Mouse (Mus musculus) bone marrow macrophage, adult 2 months (primary cell): ENCODE data around the gene Vsig10l. TPM values are rescaled to one million over a fixed set of nuclear protein-coding genes. Genes with fewer than 3 reads are reported as not detected.
A peak's percentile ranks its signal among the peaks of the same experiment; 100 is the strongest.

Source experiments
- H3K27ac ChIP-seq: 2 replicates; pipeline ENCODE4 v1.5.1; 2012; ENCODE audit warnings: low read depth, low read length; ENCODE audit not compliant: insufficient read depth
- H3K4me1 ChIP-seq: 2 replicates; pipeline ENCODE4 v1.6.1; 2012; ENCODE audit warnings: low read length; ENCODE audit not compliant: control insufficient read depth, insufficient read depth
- H3K4me3 ChIP-seq: 2 replicates; pipeline ENCODE4 v1.5.1; 2012; ENCODE audit warnings: mild to moderate bottlenecking, low read length, moderate library complexity; ENCODE audit not compliant: insufficient read depth
- CTCF ChIP-seq: IDR thresholded peaks from 2 replicates; pipeline ENCODE4 v1.5.1; 2012; ENCODE audit warnings: low read depth, mild to moderate bottlenecking, low read length, moderate library complexity
- POLR2A ChIP-seq: IDR thresholded peaks from 2 replicates; pipeline ENCODE4 v1.6.1; 2012; ENCODE audit warnings: mild to moderate bottlenecking, low read depth, low read length, borderline replicate concordance
- polyA plus RNA-seq: library from polyadenylated mRNA; stranded (reverse); fragments of >200 nt; gene quantifications from 2 replicates; pipeline ENCODE4 v1.2.4, GENCODE M21; 2012; ENCODE audit not compliant: missing spikeins, insufficient read depth, insufficient read length

The Vsig10l gene
- polyA plus RNA-seq, 1 experiment: 4.9 TPM

DNA sequence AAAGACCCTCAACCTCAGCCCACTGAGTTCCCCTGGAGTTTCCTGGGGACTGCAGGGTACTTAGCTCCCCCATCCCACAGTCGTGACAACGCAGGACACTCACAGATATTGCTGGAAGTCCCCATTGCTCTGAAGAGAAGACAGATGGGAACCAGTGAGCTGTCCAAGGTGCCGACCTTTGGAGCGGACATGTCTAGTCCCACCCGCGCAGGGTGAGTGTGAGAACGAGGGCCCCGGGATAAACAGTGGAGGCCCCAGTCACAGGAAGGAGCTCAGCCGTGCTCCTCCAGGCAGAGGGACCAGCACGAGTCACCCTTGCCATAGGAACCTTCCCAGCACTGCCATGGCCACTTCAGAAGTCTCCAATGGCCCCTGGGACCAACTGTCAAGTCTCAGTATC is 20.3 kb downstream of the Vsig10l start:
- H3K27ac ChIP-seq: no peak overlapping the region
- peaks cover 28% of the 10 kb centered on the region for H3K4me1 ChIP-seq
- H3K4me3 ChIP-seq: no peak overlapping the region
- no peak for TF ChIP-seq POLR2A
- no peak for TF ChIP-seq CTCF

DNA sequence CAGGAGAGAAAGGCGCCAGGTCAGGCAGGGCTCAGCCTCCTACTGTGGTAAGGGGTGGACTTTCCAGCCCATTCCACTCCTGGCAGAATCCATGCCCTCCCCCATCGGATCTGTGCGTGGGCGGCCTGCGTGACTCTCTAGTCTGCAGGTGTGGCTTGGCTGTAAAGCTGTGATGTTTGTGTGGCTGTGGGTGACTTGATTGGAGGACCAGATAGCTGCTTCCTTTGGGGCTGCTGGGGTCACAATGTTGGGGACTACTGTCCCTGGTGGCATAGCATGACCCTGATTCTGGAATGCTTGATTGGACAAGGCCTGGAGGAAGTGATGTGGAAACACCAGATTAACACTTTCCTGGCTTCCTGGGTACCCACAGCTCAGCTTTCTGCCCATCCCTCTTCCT is 25.7 kb downstream of the Vsig10l start:
- no peak overlapping the region for H3K27ac ChIP-seq
- H3K4me1 ChIP-seq: no peaks in the 10 kb centered on the region
- H3K4me3 ChIP-seq: no peak overlapping the region
- no peak for TF ChIP-seq CTCF
- TF ChIP-seq POLR2A: no peak

DNA sequence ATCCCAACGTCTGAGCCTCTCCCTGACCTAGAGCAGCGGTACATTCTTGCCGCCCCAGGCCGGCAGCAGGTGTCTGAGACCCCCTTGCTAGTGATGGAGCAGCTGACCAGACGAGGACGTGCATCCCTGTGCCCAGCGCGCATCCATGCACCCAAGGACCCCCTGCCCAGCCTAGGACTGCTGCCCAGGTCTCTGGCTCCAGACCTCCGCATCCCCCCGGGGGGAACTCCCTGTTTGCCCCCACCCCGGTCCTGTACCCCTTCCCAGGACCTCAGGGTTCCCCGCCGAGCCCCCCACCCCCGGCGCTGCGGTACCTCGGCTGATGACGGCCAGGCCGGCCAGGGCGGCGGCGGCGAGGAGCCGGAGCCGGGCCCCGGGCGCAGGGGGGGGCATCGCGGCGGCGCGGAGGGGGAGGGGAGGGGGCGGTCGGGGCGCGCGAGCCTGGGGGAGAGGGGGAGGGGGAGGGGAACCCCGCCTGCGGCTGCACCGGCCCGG is 26.7 kb downstream of the Vsig10l start, which contains the start of gene Iglon5:
Gene Iglon5, minus strand, starts transcription at position 445 of the 495 bp plus-strand sequence.
- no peak for TF ChIP-seq POLR2A
- Histone ChIP-seq H3K4me3 (no peak within 1 kb of the TSS), H3K27ac (no peak within 1 kb of the TSS), H3K4me1 (no peaks in the 10 kb centered on the region)

DNA sequence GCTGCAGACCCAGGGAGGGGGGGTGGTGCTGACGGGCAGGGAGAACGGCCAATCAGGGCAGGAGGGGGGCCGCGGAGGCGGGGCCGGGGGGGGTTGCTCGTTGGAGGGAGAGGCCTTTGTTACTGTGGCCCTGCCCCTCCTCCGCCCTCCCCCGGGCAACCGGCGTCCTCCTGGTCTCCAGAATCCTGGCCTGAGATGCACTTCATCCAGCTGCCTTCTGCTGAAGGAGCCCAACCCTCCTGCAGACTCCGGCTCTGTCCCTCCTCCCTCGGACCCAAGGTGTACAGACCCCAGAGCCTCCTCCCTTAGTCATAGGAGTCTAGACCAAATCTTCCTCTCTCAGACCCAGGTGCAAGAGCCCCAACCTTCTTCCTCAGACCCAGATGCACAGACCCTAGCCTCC is 27.2 kb downstream of the Vsig10l start:
- no peaks in the 10 kb centered on the region for H3K4me1 ChIP-seq
- H3K4me3 ChIP-seq: no peak overlapping the region
- TF ChIP-seq CTCF (no peak), POLR2A (no peak)
- no peak overlapping the region for H3K27ac ChIP-seq

DNA sequence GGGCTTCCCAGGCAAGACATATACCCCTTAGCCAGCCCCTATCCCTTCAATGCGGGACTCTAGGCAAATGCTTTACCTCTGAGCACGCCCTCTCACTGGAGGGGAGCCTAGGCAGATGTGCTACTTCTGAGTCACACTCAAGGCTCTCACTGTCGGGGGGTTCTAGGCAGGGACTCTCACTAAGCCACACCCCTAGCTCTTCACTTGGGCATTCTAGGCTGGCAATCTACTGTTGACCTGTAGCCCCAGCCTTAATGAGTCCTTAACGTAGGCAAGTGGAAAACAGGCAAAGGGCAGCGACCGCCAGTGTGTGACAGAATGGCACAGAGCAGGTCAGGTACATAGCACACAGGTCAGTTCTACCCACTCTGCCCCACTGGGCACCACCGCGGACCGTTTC is 27.9 kb downstream of the Vsig10l start:
- Histone ChIP-seq H3K27ac (no peak overlapping the region), H3K4me3 (no peak overlapping the region), H3K4me1 (no peaks in the 10 kb centered on the region)
- TF ChIP-seq POLR2A (no peak), CTCF (no peak)

DNA sequence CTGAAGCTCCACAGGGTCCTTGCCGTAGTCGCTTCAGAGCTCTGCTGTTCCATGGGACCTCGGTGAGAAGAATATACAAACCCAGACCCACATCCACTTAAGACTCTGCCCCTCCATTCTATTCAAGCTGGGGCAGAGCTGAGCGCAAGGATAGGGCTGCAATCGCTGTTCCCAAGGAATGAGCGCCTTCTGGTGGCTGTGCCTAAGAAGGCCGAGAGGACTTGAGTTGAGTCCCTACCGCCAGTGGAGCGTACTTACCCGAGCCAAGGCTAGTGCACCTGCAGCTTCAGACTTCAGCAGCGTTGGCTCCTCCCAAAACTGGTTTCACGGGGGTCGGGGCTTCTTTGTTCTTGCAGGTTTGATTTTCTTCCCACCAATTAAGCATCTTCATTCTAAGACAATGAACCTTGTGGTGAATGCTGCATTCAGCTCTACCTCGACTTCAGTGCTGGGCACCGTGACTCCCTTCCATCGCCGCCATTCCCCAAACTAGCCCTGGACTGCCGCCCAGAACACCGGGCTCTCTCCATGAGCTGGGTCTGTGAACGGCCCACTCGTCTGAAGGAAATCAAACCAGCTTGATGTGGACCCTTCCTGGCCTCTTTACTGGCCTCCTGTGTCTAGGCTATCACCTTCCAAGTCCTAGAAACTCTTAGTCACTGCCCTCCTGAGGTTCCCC is 32.5 kb downstream of the Vsig10l start:
- no peak overlapping the region for H3K27ac ChIP-seq
- no peak for TF ChIP-seq POLR2A
- TF ChIP-seq CTCF: peak; percentile 64
- no peak overlapping the region for H3K4me3 ChIP-seq
- H3K4me1 ChIP-seq: peaks cover 5% of the 10 kb centered on the region; the same call in 1 of the 2 replicates

DNA sequence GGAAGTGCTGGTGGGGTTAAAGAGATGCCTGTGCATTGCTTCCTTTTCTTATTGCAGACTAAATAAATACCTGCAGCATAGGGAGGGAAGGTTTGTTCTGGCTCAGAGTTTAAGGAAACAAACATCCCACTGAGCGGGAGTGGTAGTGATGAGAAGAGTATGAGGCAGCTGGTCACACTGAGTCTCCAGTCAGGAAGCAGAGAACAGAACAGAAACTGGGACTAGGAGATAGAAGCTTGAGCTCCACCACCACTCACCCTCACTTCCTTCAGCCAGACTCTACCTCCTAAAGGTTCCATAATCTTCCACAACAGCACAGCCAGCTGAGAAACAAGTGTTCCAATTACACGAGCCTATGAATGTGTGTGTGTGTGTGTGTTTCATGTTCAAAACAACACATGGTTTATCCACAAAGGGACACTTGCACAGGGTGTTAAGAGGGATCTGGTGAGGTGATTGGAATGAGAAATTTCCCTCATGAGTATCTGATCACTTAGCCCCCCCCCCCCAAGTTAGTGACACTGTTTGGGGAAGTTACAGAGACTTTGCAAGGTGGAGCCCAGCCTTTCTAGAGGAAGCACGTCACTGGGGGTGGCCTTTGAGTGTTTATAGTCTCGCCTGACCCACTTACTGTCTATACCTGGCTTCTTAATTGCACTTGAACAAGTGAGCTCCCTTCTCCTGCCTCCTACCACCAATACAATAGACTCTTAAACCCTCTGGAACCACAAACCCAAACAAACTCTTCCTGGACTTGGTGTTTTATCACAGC is 48.9 kb downstream of the Vsig10l start:
- Histone ChIP-seq H3K4me1 (peaks cover 12% of the 10 kb centered on the region), H3K4me3 (no peak overlapping the region), H3K27ac (no peak overlapping the region)
- no peak for TF ChIP-seq CTCF
- TF ChIP-seq POLR2A: no peak

DNA sequence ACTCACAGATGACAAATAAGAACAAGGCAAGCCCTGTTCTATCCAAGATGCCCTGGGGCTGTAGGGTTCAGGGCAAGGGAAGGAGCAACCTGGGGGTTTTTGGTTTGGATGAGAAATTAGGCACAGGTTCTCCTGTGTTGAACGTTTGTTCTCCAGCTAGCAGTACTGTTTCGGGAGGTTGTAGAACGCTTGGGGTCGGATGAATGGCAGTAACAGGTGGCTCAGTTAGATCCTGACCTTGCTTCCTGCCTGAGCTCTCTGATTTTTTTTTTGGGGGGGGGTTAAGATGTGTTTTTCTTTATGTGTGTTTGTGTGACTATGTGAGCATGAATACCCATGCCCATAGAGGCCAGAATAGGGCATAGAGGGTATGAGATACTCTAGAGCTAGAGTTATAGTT is 49.6 kb downstream of the Vsig10l start:
- TF ChIP-seq CTCF (no peak), POLR2A (no peak)
- peaks cover 12% of the 10 kb centered on the region for H3K4me1 ChIP-seq
- no peak overlapping the region for H3K4me3 ChIP-seq
- H3K27ac ChIP-seq: no peak overlapping the region

DNA sequence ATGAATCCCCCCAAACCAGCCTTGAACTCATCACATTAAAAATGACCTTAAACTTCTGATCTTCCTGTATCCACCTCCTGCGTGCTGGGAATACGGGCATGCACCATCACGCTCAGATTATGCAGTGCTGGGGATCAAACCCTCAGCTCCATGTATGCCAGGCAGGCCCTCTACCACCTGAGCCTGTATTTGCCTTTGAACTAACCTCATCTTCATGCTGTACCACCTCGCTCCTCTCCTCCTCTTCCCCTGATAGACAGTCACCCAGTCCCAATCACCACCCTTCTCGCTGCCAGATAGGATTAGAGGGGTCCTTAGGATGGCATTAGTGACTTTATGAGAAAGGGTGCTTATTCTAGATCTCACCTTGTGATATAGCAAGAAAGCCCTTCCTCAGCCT is 52.1 kb downstream of the Vsig10l start:
- Histone ChIP-seq H3K4me3 (no peak overlapping the region), H3K4me1 (peaks cover 12% of the 10 kb centered on the region), H3K27ac (no peak overlapping the region)
- TF ChIP-seq POLR2A (no peak), CTCF (no peak)

DNA sequence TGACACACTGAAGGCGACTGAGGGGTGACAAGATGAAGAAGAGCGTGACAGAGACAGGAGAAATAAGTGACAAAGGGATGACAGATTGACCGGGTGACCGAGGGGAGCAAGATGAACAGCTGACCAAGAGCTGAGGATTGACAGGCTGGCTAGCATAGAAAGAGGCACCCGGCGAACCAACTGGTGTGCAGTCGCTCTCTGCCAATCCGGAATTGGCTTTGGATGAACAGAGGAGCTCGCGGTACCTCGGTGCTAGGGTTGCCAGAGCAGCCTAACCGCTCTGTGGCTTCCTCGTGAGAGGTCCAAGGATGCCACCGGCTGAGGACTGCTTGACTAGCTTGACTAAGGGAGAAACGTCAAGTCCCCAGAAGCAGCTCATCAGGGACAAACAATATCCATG is 55.4 kb downstream of the Vsig10l start:
- TF ChIP-seq CTCF (no peak), POLR2A (no peak)
- no peak overlapping the region for H3K27ac ChIP-seq
- no peak overlapping the region for H3K4me3 ChIP-seq
- H3K4me1 ChIP-seq: no peaks in the 10 kb centered on the region

Other genes with a start within 250 kb of the Vsig10l start
- gene Zfp715, start 149.9 kb upstream of the Vsig10l start, polyA plus RNA-seq: 29.9 and 33.0 TPM in 2 replicates
- 0.59 TPM in 1 of 2 replicates, not detected in the other for gene Siglecf, start 111.8 kb upstream of the Vsig10l start, polyA plus RNA-seq
- not detected in 2 replicates for gene Siglecg, start 54.9 kb upstream of the Vsig10l start, polyA plus RNA-seq
- not detected in 2 replicates for gene Lim2, start 35.5 kb upstream of the Vsig10l start, polyA plus RNA-seq
- gene Nkg7, start 26.1 kb upstream of the Vsig10l start, polyA plus RNA-seq: not detected in 2 replicates
- gene Cldnd2, start 22.4 kb upstream of the Vsig10l start, polyA plus RNA-seq: not detected in 2 replicates
- 79.5 and 87.0 TPM in 2 replicates for gene Etfb, start 19.1 kb upstream of the Vsig10l start, polyA plus RNA-seq
- not detected in 2 replicates for gene Gm45233, start 19.0 kb upstream of the Vsig10l start, polyA plus RNA-seq
- not detected in 2 replicates for gene Iglon5, start 26.9 kb downstream of the Vsig10l start, polyA plus RNA-seq
- gene 4931406B18Rik, start 42.8 kb downstream of the Vsig10l start, polyA plus RNA-seq: not detected in 2 replicates
- gene Cd33, start 81.3 kb downstream of the Vsig10l start, polyA plus RNA-seq: 54.9 and 67.4 TPM in 2 replicates
- gene Zfp658, start 99.1 kb downstream of the Vsig10l start, polyA plus RNA-seq: 6.6 and 7.5 TPM in 2 replicates
- 4.7 and 5.5 TPM in 2 replicates for gene Zfp719, start 116.5 kb downstream of the Vsig10l start, polyA plus RNA-seq
- gene Zfp819, start 144.0 kb downstream of the Vsig10l start, polyA plus RNA-seq: not detected in 2 replicates
- gene Ceacam18, start 171.6 kb downstream of the Vsig10l start, polyA plus RNA-seq: not detected in 2 replicates
- gene Siglece, start 197.0 kb downstream of the Vsig10l start, polyA plus RNA-seq: 41.5 and 47.6 TPM in 2 replicates
- 4.7 and 7.7 TPM in 2 replicates for gene Ctu1, start 208.9 kb downstream of the Vsig10l start, polyA plus RNA-seq
- not detected in 2 replicates for gene Klk14, start 227.3 kb downstream of the Vsig10l start, polyA plus RNA-seq
- not detected in 2 replicates for gene Klk13, start 249.4 kb downstream of the Vsig10l start, polyA plus RNA-seq